Mouse (Mus musculus): ENCODE results near the gene Pcca.

Gene Pcca

DNA sequence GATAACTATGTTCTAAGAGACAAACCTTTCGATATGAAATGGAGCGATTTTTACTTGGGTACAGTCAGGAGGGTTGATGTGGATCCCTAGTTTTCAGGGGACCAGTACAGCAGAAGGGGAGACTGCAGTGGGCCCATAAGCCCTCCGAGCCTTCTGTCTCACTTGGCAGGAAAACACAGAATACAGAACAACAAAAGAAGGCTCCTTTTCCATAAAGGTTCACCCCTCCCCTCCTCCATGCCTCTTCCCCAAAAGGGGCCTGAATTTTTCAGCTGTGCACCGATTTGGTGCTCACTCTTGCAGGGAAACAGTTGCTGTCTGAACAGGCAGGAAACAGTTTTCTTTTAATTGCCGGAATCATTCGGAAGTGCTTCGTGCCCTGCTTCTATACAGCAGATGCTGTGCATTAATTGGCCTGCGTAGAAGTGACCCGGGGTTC lies 348.1 kb downstream of the Pcca start:
- DNase-seq (ENCODE audit: extremely low read depth, low read depth, low spot score): no peak

DNA sequence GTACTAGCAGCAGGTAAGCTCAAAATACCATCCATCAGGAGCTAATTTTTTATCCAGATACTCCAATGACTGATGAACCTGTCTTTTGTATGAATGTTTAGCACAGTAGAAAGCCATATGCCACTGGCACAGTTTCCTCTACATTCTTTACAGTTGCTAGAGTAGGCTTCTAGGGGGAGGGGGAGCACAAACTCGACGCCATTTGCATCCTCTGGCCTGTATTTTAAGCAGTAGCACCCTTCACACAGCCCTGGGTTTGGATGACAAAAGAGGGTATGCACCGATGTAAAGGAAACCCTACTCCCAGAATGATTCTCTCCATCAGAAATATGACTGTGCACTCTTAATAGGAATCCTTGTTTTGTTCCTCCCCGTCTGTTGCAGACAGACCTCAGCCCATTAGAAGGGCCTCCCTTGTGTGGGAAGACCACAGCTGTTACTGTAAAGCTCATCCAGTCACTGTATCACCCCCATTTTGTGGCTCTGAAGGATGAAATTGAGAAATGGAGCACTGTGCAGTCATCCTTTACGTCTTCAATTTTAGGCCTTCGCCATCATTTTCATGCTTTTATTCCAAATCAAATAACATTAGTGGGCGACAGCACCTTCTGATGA lies 348.8 kb downstream of the Pcca start:
- DNase-seq (ENCODE audit: extremely low read depth, low read depth, low spot score): no peak

DNA sequence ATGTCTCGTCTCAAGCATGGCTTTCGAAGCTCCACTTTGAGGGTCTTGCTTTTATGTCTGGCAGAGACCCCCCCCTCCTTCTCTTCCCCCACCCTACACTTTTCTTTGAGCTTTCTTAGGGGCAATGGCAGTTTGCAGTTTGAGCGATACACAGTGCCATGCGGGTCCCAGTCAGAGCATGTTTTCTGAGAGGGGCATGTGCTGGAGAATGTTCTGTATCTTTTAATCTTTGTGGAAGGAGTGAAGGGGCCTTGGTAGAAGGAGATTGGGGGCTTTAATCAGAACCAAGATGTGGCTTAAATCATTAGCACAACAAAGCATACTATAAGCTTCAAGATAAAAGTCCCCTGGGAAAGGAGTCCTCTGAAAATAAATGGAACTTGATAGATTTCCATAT lies 349.3 kb downstream of the Pcca start:
- DNase-seq (ENCODE audit: extremely low read depth, low read depth, low spot score): no peak

DNA sequence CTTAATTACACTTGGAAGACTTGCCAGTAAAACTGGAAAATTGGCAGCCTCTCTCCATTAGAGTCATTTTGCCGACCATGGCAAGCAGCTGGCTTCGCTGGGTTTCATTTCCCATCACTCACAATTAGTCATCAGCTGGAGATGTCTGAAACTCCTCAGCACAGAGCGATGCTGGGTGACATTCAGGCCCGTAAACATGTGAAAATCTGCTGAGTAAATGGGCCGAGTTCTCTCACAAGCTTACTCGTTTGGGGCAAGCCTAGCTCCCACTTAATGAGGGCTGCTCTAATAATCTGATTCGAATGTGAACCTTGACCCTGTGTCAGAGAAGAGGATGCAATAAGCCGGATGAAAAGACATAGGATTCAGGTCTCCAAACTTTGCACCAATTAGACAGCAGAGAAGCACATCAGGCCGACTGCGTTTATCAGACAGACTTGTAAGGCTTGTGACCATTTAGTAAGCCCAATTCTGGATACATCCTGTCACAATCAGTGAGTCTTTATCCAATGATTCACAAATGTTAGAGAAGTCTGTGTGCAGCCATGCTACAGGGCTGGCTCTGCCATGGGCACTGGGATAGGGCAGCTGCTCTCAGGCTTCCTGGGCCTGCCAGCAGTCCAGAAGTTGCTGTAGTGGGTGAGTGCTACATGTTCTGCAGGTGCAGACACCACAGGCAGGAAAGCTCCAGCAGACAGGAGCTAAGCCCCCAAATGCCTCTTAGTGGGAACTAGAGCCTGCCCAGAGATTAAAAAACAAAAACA lies 349.9 kb downstream of the Pcca start:
- DNase-seq (ENCODE audit: extremely low read depth, low read depth, low spot score): no peak

DNA sequence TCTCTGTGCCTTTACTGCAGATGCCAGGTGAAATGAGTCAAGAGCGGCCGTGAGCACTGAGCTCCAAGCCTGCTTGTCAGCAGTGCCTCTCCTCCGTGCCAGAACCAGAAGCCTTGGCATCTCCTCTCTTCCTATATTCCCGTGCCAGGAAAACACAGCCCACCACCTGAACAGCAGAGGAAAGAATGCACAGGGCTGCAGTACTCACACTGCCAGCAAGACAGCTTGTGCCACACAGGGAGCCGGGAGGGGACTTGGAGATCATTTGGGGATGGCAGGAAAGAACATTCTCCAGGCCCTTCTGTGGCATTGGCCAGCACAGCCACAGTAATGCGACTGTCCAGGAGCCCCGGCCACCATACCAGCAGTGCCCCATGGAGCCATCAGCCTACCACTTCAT lies 351.8 kb downstream of the Pcca start:
- DNase-seq (ENCODE audit: extremely low read depth, low read depth, low spot score): no peak

DNA sequence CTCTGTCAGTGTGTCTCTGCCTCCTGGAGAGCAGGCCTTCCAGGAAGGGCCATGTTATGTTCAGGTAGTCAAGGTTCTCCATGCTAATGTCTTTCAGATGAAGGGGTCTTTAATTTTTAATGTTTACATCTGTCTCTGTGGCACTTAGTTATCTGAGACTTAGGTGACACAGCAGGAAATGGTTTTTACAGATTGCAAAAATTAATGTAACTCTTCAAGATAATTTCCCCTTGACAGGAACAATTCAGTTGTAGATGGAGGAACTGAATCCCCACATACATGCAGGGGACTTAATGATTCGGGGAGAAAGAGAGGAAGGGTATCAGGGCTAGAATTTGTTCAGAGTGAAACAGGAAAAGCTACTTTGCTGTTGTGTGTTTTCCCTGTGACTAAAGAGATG lies 353.2 kb downstream of the Pcca start:
- DNase-seq (ENCODE audit: extremely low read depth, low read depth, low spot score): no peak

DNA sequence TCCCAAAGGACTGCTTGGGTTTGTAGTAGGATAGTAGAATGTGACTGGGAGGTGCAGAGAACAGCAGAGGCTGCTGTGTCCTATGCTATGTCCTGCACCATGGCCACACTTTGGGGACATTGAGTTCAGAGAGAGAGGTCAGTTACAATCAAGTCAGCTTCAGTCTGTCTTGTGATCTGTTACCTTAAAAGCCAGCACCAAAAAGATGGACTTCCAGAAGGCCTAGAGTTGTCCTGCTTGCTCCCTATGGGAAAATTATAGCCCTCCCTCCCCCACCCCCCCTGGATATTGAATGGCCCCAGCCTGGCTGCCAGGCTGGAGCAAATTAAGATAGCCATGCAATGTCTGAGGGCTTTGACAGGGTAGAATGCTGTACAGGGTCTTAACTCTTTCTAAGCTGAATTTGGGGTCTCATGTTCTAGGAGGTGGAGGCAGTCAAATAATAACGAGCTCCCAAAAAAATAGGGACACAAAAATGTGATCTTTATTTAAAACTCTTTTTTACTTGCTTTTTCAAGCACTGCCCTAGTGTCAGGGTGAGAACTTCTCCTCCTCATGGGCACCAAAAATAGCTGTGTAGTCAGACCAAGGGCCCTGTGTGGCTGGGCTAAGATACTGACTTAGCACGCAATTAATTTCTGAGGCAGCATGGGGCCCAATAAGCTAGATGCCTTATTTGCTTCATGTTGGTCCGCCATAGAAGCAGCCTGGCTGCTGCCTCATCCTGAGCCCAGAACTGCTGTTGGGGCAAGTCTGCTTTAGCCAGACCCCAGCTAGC lies 353.8 kb downstream of the Pcca start:
- no peak for DNase-seq (ENCODE audit: extremely low read depth, low read depth, low spot score)

DNA sequence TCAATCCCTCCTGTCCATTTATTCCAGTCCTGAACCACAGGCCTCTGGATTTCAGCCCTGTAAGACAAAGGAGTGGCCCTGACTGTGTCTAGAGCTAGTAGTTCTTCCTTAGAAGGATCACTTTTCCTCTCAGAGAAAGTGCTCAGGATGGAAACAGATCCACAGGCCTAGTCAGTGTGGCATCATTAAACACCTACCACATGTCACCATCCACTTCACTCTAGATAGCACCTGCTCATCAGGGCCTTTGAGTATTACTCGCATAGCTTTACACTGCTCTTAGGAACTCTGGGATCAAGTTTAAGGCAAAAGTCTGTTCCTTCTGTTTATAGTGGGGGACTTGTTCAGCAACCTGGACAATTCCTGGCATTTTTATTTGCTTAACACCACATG lies 354.4 kb downstream of the Pcca start:
- DNase-seq (ENCODE audit: extremely low read depth, low read depth, low spot score): no peak

DNA sequence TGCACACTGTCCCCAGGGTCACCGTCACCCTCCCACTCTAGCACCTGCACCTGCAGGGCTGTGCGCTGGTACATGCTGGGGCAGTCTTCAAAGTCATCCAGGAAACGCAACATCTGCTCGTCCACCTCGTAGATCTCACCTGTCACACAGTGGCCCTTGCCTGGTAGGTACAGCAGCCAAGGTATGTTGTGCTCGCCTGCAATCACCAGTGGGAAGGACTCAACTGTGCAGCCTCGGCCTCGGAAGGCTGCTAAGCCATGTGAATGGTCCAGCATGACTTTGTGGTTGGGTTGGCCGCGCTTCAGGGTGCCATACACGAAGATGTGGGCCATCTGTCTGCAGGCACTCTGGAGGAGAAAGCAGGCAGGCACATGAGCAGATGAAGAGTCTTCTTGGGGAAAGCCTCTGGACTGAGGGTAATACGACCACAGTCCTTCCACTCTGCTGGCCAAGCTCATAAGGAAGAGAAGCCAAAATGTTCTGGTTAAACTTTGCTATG lies 357.4 kb downstream of the Pcca start:
- no peak for DNase-seq (ENCODE audit: extremely low read depth, low read depth, low spot score)

DNA sequence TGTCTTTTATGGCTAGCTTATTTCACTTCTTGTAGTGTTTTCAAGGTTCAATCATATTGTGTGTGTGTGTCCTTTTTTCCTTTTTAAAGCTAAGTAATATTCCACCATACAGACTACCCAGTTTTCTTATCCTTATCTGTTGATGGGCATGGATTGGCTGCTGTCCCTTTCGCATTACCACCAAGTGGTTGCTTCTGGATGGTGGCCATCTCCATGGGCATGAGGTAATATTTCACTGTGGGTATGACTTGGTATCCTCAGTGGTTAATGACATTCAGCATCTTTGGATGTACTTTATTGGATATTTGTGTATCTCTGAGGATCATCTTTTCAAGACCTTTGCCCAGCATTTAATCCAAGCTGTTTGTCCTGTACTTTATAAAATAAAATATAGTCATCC lies 362.0 kb downstream of the Pcca start:
- no peak for DNase-seq (ENCODE audit: extremely low read depth, low read depth, low spot score)

DNA sequence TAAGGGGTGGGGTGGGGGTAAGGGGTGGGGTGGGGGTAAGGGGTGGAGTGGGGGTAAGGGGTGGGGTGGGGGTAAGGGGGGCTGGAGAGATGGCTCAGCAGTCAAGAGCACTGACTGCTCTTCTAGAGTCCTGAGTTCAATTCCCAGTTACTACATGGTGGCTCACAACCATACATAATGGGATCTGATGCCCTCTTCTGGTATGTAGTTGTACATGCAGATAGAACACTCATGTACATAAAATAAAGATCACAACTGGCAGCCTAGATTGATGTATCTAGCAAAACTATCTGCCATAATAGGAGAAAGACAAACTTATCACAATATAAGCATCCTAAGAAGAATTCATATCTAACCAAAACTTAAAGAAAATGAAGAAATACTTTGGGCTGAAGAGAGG lies 364.4 kb downstream of the Pcca start:
- DNase-seq (ENCODE audit: extremely low read depth, low read depth, low spot score): no peak

DNA sequence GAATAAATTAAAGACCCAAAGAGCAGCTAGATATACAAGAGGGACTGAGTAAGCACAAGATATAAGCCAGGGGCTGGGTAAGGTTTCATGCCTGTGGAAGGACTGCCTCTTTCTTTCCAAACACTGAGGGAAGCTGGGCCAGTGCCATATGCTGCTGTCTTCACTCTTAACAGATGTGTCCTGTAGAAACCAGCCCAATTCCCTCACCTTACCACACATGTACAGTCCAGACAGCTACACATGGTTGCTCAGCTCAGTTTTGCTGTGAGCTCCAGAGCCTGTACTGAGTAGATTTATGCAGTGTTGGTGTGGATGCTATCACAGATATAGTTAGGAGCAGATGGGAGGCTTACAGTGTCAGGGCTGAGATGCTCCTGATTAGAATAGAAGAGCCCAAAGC lies 366.6 kb downstream of the Pcca start:
- no peak for DNase-seq (ENCODE audit: extremely low read depth, low read depth, low spot score)

DNA sequence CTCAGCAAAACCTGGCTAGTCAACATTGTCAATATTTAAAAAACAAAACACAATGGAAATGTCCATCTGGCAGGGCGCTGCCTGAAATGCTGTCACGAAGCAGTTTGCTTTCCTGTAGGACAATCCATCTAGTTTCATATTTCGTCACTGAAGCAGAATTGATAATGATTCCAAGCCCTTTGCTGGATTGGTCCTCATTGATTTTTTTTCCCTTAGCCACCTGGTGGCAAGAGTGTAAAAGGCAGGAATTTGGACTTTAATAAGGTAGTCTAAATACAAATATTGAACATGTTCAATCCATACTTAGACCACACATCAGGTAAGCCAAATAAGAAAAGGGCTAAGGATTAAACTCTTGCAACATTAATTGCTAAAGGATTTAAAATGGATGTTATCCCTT lies 367.1 kb downstream of the Pcca start:
- no peak for DNase-seq (ENCODE audit: extremely low read depth, low read depth, low spot score)

DNA sequence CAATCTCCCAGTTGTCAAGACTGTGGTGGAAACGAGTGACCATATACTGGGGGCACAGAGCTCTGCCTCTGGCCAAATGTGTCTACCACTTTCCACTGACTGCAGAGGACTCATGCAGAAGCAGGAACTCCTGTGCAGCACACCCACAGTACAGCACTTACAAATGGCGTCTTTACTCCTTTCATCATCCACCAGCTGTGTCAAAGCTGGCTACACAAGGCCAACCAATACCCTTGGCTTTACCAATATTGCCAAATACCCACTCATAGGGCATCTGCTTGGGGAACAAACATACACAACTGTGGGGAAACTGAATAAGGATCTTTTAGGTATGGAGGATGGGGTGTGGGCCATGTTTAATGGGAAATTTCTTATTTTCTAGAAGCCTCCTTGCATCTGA lies 367.6 kb downstream of the Pcca start:
- no peak for DNase-seq (ENCODE audit: extremely low read depth, low read depth, low spot score)

DNA sequence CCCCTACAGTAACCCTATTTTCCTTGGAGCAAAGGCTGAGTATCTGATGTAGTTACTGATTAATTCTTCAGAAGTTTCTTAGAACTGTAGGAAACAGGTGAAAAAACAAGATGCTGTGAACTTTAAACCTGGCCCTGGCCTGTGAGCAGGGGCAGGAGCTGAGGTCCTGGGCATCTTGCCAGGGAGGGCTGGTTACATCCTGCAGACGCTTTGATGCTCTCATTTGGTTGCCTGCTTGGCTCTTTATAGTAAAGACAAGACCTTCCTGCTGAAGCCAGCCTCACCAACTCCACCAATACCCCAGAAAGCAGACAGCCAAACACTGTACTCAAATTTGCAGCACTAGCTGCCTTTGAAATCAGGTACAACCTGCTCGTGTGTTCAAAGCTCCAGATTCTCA lies 368.0 kb downstream of the Pcca start:
- DNase-seq (ENCODE audit: extremely low read depth, low read depth, low spot score): no peak

DNA sequence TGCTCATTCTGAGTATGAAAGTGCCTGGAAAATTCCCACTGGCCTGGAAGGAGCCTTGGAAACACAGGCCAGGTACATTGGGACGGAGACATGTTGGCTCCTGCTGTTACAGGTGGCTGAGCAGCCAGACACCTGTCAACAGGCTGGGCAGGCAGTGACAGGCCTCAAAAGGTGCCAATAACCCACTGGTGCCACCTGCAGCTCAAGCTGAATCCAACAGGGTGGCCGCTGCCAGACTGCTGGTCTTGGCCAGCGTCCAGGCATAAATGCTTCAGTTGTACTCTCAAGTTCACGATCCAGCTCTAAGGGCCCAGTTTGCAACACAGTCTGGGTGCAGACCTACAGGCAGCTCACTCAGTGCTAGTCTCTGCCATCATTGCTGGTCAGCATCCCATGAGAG lies 368.8 kb downstream of the Pcca start:
- peak; percentile 84 for DNase-seq (ENCODE audit: extremely low read depth, low read depth, low spot score)

DNA sequence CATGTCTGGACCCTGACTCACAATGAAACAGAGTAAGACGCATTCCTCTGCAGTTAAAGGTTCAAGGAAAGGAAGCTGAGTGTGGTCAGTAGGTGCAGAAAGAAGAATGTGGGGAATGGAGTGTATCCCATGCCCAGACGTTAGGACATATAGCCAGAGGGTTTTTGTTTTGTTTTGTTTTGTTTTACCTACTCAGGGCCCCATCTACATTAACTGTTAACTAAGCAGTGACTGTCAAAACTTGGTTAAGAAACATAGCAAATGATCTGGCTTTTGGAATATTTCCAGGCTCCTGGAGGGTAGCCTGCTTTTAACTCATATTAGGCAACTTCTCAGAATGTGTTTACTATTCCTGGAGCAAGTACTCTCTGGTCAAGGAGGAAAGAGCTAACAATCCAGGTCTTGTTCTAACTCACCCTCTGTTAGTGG lies 369.8 kb downstream of the Pcca start:
- peak; percentile 93 for DNase-seq (ENCODE audit: extremely low read depth, low read depth, low spot score)

DNA sequence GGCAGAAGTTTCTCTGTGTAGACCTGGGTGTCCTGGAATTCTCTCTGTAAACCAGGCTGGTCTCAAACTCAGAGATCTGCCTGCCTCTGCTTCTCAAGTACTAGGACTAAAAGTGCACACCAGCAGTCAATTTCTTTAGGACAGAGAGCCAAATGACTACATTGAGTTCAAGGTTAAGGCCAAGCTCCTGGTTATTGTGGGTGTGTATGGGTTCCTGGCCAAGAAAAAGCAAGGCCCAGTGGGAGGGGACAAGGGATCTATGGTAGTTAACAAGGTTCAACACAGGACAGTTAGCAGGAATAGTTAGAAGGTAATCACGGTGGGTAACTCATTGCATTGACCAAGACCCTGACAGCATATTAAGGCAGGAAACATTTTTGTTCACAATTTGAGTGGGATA lies 370.9 kb downstream of the Pcca start:
- DNase-seq (ENCODE audit: extremely low read depth, low read depth, low spot score): no peak

DNA sequence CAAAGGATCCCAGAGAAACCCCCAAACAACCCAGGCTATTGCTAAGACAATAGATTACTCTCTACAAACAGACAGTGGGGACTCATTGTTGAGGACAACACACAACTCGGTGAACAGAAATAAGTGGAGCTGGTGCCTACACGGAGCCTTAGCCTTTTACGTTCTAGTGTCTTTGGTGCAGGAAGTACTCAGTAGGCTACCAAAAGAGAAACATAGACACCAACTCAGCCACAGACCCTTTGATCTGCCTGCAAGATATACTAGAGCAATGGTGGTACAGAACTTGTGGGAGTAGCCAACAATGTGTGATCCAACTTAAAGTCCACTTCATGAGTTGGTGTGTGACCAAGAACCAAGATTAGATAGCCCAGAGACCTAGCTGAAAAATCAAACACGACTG lies 374.0 kb downstream of the Pcca start:
- no peak for DNase-seq (ENCODE audit: extremely low read depth, low read depth, low spot score)

DNA sequence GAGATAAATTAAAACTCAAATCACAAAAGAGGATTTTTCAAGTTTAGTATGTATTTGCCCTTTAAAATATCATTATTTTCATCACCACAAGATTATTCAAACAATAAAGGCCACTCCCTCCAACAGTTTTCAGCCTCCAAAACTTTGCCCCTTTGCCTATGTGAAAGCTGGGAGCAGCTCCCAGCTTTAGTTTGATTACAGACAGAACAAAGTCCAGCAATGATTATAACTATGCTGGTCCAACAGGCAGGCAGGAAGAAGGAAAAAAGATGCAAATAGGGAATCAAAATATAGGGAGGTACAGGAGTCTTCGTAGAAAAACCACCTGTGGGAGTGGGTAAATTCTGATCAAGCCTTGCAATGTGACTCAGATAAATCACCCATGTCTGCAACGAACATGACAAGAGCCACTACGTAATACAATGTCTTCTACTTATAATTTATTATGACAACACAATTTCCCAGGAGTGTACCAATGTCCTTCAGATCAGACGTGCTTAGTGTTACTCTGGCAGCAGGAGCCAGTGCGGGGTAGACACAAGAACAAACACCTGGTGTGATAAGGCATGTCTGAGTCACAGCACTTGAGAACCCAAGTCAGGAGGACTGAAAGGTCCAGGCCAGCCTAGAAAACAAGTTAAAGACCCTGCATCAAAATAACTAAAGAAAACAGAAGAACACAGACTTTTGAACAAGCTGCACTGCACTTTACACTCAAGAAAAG lies 375.4 kb downstream of the Pcca start:
- no peak for DNase-seq (ENCODE audit: extremely low read depth, low read depth, low spot score)

DNA sequence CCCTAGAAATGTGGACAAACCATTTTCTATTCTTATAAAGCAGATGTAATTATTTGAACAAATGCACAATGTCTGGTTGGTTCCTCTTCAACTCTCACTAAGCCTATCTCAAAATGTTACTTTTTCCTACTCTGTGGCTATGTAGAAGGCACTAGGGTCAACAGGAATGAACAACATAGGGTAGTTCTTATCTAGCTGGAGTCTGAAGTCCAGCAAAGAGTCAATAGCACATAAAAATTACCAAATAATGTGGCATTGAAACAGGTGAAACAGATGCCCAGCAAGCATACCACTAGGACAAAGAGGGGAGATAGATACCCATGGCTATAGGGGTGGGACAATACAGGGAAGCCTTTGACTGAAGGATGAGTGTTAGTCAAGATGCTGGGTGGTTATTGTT lies 377.1 kb downstream of the Pcca start:
- no peak for DNase-seq (ENCODE audit: extremely low read depth, low read depth, low spot score)

All from fat pad, adult 2 months (tissue).